Mouse (Mus musculus): ENCODE results near the gene Cartpt. TPM values are rescaled to one million over a fixed set of nuclear protein-coding genes. Genes with fewer than 3 reads are reported as not detected.
"Not testable (repeated sequence)": the region's sequence is repeated elsewhere in the genome, so short reads cannot be mapped to it uniquely, and the experiment has no call there.

The Cartpt gene
- total RNA-seq, 2 experiments from 2014 or later, result 1.2 to 3.9 TPM

- no peak for DNase-seq (ENCODE audit: extremely low spot score in 1 of 2, low spot score in 1 of 2)
Observed at GRCm38 (mm10) chr13:99857879-99858278, 43.0 kb downstream of the Cartpt start.

GRCm38 (mm10) chr13:99857336-99857735, 43.6 kb downstream of the Cartpt start:
- DNase-seq (ENCODE audit: extremely low spot score in 1 of 2, low spot score in 1 of 2), result no peak

- DNase-seq (ENCODE audit: extremely low spot score in 1 of 2, low spot score in 1 of 2), result no peak
Observed at GRCm38 (mm10) chr13:99855229-99855628, 45.7 kb downstream of the Cartpt start.

- DNase-seq (ENCODE audit: extremely low spot score in 1 of 2, low spot score in 1 of 2), result no peak
Observed at GRCm38 (mm10) chr13:99853131-99853530, 47.8 kb downstream of the Cartpt start.

- not testable (repeated sequence) for DNase-seq (ENCODE audit: extremely low spot score in 1 of 2, low spot score in 1 of 2)
Observed at GRCm38 (mm10) chr13:99852416-99852815, 48.5 kb downstream of the Cartpt start.

GRCm38 (mm10) chr13:99851026-99851425, 49.9 kb downstream of the Cartpt start:
- DNase-seq (ENCODE audit: extremely low spot score in 1 of 2, low spot score in 1 of 2), result no peak

GRCm38 (mm10) chr13:99849597-99849996, 51.3 kb downstream of the Cartpt start:
- DNase-seq (ENCODE audit: extremely low spot score in 1 of 2, low spot score in 1 of 2), result peak in 1 of 2 experiments; percentile 49

Other genes starting within 250 kb of the Cartpt start
- gene Mccc2, start 114.5 kb upstream of the Cartpt start, total RNA-seq (2021), result 10 to 100 TPM; 27.3 to 34.0 TPM
- 10 to 100 TPM; 33.9 to 43.3 TPM for gene Bdp1, start 203.0 kb upstream of the Cartpt start, total RNA-seq (2021)
- gene Serf1, start 206.9 kb upstream of the Cartpt start, total RNA-seq (2021), result 10 to 100 TPM; 22.1 to 24.5 TPM
- 10 to 100 TPM; 32.8 to 35.7 TPM for gene Smn1, start 223.8 kb upstream of the Cartpt start, total RNA-seq (2021)